Mouse (Mus musculus): ENCODE results near the gene Epb42.
A peak's percentile ranks its signal among the peaks of the same experiment; 100 is the strongest.
"Not testable (repeated sequence)": the region's sequence is repeated elsewhere in the genome, so short reads cannot be mapped to it uniquely, and the experiment has no call there.

Epb42 gene

DNA sequence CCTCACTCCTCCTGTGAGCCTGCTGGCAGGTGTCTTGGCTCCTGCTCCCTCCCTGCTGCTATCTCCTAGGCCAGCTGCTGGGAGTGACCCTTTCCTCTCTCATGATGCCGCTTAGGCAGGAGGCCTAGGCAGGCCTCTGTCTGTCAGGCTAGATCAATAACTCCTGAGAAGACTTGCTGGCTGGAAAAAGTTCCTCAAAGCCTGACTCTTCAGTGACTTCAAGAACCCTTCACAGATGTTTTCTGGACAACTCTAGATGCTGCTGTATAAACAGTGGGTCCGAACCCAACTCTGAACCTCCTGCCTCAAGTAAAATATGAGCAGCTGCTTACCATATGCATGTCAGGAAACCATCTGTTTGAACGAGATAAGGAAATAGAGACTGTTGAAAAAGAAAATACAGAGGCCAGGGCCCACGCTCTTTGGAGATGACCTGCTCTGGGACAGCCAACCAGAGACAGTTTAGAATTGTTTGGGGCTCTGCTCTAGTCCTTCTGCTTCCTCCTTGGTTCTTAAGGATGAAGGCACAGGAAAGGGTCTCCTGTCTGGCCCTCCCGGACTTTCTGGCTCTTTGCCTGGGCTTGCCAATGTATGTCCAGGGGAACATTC lies at the start of gene Epb42:
Gene Epb42 (minus strand): TSS at position 340 of the 609 bp plus-strand sequence.
- no peak for DNase-seq (ENCODE audit: low read depth, low spot score)

DNA sequence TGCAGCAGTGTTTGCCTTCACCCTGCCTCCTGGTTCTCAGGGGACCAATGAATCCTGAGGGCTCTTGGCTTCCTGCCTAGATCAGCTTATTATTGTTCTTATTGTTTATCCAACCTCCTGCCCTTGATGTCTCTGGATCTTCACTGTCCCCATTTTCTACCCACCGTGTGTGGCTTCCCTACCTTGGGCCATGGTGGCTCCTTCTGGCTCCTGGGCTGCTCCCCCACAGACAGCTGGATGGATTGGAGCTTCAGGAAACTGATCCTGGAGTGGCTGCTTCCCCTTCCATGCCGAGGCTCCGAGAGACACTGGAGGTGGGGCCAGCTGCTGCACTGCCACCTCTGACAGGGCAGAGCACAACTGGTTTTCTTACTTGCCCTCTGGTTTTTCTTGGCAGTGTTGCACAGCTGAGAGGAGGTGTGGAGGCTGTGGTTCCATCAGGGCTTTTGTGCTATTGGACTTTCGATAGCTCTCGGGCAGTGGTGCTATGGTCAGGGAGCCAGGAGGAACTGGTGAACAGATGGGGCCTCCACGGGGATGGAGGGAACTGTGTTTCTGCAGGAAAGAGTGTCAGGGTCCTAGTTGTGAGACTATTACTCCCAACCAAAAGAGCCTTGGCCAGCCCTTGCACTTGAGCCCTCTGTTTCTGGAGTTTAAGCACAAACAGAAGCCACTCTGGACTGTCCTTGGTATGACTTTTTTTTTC lies 48.8 kb upstream of the Epb42 start, which contains the start of gene Tgm5:
Gene Tgm5 (minus strand): TSS at position 362 of the 706 bp plus-strand sequence.
- no peak for DNase-seq (ENCODE audit: low read depth, low spot score)

DNA sequence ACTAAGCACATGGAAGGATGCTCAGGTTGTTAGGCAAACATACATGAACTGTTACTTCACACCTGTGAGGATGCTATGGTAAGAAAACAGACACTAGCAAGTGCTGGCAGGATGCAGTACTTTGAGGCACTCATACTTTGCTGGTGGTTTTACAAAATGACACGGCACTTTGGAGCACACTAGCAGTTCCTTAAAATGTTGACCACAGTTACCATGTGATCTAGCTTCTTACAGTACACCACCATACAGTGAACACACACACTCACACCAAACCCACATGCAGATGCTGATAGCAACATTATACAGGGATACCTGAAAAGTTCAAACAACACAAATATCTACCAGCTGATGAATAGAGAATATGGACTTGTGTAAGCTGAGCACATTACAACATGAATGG lies 45.8 kb upstream of the Epb42 start:
- no peak for DNase-seq (ENCODE audit: low read depth, low spot score)

GRCm38 (mm10) chr2:121074747-121075146 lies 37.9 kb upstream of the Epb42 start:
- no peak for DNase-seq (ENCODE audit: low read depth, low spot score)

DNA sequence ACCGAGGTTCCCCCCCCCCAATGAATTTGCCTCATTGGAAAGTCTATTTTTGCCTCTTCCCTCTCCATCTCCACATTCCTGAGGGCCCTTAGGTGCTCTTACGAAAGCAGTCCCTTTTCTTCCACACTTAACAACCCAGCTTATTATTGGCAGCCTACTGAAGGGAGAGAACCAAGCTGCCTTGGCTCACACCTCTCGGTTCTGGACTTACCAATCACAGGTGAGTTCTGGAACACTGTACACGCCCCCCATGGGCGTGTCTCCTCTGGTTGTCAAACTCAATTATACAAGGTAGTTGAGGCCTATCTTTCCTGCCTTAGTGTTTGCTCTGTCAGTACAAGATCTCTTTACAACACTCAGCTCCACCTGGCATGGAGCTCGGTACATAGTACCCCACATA lies 35.0 kb upstream of the Epb42 start:
- DNase-seq (ENCODE audit: low read depth, low spot score): no peak

DNA sequence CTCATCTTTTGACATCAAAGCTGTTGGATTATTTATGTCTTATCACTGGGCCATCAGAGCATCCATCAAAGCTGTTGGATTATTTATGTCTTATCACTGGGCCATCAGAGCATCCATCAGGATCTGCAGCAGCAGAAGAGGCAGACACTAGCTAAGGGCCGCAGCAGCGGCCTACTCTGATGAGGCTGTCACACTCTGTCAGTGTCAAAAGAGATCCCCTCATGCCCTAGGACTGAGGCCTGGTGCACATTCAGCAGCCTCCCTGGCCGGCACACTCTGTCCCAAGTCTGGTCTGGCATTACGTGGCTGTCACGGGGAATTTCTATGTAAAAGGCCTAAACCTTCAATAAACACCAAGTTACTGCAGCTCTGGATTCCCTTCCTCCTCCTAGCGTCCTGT lies 32.6 kb upstream of the Epb42 start:
- no peak for DNase-seq (ENCODE audit: low read depth, low spot score)

GRCm38 (mm10) chr2:121067116-121067515 lies 30.2 kb upstream of the Epb42 start:
- DNase-seq (ENCODE audit: low read depth, low spot score): no peak

GRCm38 (mm10) chr2:121061315-121061714 lies 24.4 kb upstream of the Epb42 start:
- DNase-seq (ENCODE audit: low read depth, low spot score): no peak

DNA sequence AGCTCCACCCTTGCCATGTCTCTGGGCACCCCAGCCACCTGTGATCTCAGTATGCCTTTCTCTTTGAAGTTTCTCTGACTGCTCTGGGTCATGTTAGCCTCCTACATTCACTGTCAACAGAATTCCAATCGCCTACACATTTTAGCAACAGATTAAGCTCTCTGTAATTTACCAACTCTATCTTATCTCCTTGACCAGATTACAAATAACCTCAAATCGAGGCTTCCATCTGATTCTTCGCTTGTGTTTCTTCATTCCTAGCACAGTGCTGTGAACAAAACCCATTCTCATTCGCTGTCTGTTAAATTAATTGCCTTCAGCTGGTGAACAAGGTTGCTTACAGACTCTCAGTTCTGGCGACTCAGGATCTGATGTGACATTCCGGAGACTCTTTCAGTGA lies 21.1 kb upstream of the Epb42 start:
- no peak for DNase-seq (ENCODE audit: low read depth, low spot score)

GRCm38 (mm10) chr2:121055915-121056314 lies 19.0 kb upstream of the Epb42 start:
- no peak for DNase-seq (ENCODE audit: low read depth, low spot score)

GRCm38 (mm10) chr2:121054060-121054459 lies 17.2 kb upstream of the Epb42 start:
- DNase-seq (ENCODE audit: low read depth, low spot score): no peak

DNA sequence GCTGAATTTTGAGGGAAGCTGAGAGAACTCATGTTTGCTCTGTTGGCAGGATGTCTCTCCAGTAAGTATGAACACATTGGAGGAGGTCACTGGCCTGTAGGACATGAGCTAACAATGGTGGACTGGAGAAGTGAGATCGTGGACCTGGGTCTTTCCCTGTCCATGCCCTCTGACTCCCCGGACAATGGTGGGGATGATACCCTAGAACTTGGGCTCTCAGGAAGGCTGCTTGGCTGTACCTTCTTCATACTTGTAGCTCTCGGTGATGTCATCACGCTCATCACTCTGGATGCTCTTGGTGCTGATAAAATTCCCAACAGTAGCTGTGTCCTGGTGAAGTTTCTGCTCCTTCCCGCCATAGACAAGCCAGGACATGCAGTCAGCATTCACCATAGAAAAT lies 15.3 kb upstream of the Epb42 start:
- no peak for DNase-seq (ENCODE audit: low read depth, low spot score)

GRCm38 (mm10) chr2:121045653-121046052 lies 8.8 kb upstream of the Epb42 start:
- no peak for DNase-seq (ENCODE audit: low read depth, low spot score)

DNA sequence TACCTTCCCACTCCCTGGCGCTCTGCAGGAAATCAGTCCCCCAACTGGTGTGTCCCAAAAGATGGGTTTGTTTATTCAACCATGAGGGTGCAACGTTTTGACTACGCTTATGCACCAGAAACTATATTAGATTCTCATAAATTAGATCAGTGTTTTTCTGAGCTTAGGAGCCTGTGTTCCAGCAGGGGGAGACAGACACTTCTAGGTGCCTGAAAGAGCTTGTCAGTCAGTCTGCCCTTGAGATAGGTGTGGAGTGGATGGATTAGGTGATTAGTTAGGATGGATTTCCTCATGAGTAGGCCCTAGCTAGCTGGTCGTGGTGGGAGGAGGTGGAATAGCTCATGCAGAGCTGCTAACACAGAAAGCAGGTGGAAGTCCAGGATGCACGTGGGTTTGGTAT lies 4.2 kb upstream of the Epb42 start:
- peak; percentile 15 for DNase-seq (ENCODE audit: low read depth, low spot score)

GRCm38 (mm10) chr2:121039382-121039781 lies 2.5 kb upstream of the Epb42 start:
- DNase-seq (ENCODE audit: low read depth, low spot score): no peak

DNA sequence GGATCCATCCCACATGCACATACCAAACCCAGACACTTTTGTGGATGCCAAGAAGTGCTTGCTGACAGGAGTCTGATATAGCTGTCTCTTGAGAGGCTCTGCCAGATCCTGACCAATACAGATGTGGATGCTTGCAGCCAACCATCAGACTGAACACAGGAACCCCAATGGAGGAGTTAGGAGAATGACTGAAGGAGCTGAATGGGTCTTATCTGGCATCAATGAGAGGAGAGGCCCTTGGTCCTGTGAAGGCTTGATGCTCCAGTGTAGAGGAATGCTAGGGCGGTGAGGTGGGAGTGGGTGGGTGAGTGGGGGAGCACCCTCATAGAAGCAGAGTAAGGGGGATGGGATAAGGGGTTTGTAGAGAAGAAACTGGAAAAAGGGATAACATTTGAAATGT lies 2.0 kb upstream of the Epb42 start:
- DNase-seq (ENCODE audit: low read depth, low spot score): not testable (repeated sequence)

GRCm38 (mm10) chr2:121022918-121023317 lies 14.0 kb downstream of the Epb42 start:
- DNase-seq (ENCODE audit: low read depth, low spot score): no peak

- DNase-seq (ENCODE audit: low read depth, low spot score): no peak
These were observed 19.7 kb downstream of the Epb42 start for GRCm38 (mm10) chr2:121017151-121017550.

- DNase-seq (ENCODE audit: low read depth, low spot score): no peak
These were observed 20.6 kb downstream of the Epb42 start for GRCm38 (mm10) chr2:121016226-121016625.

GRCm38 (mm10) chr2:121015507-121015906 lies 21.4 kb downstream of the Epb42 start:
- DNase-seq (ENCODE audit: low read depth, low spot score): no peak

DNA sequence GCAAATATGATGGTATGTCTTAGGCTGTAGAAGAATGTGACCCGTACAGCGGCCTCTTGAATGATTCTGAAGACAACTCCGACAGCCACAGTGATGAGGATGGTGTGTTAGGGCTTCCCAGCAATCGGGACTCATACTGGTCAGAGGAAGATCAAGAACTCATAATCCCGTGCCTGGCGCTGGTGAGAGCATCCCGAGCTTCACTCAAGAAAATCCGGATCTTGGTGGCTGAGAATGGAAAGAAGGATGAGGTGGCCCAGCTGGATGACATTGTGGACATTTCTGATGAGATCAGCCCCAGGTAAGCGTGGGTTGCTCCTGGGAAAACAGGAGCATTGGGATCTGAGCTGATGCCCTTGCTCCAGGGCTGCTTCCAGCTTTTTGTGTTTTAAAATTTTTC lies 24.2 kb downstream of the Epb42 start:
- DNase-seq (ENCODE audit: low read depth, low spot score): no peak

- no peak for DNase-seq (ENCODE audit: low read depth, low spot score)
These were observed 27.7 kb downstream of the Epb42 start for GRCm38 (mm10) chr2:121009071-121009677.

GRCm38 (mm10) chr2:121008664-121009007 lies 28.2 kb downstream of the Epb42 start:
- no peak for DNase-seq (ENCODE audit: low read depth, low spot score)

Measured in CD4-positive helper T cell, adult 2 months (primary cell).